Mouse (Mus musculus): ENCODE data around the gene CT030661.1.
"Not testable (repeated sequence)": the region's sequence is repeated elsewhere in the genome, so short reads cannot be mapped to it uniquely, and the experiment has no call there.

CT030661.1 gene

DNA sequence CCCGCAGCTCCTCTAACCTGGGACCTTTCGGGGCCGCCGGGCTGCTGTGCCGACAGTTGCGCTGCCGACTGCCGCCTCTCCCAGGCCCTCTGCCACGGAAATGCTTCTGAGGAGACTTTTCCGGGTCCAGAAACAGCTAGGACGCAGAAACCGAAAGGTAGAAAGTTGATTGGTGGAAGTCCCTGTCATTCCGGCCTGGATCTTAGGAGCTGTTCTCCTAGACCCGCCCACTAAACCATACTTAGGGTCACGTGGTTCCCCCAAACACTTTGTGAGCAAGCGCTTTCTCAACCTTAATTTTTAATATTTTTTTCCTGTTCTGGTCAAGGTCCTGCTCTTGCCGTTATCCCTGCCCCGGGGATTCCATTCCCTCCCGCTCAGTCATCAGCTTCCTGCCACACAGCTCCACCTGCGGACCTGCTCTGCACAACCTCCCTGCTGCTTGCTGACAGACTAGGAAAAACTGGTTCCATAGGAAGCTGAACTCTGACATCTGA, at the start of gene CT030661.1:
CT030661.1 (minus strand) TSS at position 108 of the 497 bp plus-strand sequence.
- DNase-seq (ENCODE audit: low read depth, low spot score): peak; percentile 99

DNA sequence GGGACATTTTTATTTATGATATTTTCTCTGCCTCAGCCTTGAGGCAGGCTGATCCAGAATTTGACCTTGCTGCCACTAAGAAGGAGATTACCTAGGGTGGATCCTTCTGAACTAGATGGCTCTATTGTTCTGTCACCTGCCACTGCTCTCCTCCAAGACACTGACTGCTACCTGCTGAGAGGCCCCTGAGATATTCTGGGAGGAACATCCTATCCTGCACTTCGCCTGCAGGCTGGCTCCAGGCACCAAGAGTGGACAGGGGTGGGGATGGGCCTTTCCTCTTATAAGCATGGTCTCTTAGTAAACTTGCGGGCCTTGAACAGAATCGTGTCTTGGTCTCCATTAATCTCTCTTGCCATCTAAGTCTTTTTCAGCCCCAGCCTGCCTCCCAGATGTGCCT, 49.3 kb upstream of the CT030661.1 start:
- no peak for DNase-seq (ENCODE audit: low read depth, low spot score)

DNA sequence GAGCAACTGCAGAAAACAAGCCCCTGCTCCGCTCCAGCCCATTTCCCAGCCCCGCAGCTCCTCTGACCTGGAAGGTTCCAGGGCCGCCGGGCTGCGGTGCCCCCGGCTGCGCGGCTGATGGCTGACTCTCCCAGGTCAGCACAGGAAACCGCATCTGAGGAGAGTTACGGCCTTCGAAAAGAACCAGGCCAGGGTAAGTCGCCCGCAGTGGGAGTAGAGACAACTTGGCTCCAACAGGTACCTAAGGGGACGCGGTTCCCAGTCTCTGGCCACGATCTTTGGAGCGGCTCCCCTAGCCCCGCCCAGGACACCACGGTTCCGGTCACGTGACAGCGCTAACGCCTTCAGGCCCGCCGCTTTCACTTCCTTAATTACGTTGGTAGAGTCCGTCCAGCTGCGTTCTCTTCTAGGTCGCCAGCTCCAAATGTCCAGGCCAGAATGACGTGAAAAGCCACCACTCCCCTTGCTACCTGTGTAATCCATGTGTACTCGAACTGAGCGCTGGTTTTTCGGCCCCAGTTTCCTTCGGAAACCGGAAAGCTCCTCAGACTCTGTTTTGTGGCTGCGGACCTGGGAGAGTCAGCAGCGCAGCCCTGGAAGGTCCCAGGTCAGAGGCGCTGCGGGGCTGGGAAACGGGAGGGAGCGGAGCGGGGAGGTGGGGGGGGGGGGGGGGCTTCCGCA, 46.6 kb upstream of the CT030661.1 start, which contains the start of the genes Zfp944 and Zfp758:
Zfp944 (minus strand) TSS at position 300 of the 681 bp plus-strand sequence.
Zfp758 (plus strand) TSS at position 353 of the 681 bp plus-strand sequence.
- DNase-seq (ENCODE audit: low read depth, low spot score): peak; percentile 45

GRCm38 (mm10) chr17:22360572-22360971, 45.9 kb upstream of the CT030661.1 start:
- no peak for DNase-seq (ENCODE audit: low read depth, low spot score)

DNA sequence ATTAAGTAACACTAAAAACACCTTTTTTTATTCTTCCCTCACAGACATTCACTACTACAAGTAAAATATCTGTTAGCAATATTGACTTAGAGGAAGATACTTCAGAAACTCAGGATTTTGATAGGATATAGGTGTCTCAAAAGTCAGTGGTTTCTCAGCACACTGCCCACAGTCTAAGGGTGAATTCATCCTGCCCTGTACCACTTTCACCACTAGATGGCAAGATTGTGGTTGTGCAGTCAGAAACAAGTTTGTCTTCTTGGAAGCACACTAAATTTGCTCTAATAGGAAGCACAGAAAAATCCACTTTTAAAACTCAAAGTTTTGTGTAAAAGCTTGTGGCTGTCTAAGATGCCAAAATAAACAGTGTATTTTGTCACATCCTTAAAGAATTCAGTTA, 38.2 kb upstream of the CT030661.1 start:
- peak; percentile 75 for DNase-seq (ENCODE audit: low read depth, low spot score)

DNA sequence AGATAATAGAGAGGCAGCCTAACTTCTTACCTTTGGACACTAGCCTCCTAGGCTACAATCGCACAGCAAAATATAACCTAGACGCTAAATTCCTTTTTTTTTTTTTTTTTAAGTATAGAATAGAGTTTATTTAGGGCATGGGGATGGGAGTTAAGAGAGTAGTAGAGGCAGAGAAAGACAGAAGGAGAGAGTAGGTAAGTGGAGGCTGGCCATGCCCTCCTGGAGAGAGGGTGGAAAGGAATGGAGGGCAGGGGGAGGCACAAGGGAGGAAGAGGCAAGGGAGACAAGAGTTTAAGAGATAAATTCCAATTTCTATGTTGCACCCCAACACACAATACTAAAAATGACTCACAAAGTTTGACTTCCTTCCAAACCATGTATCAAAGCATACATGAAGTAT, 610 bp upstream of the CT030661.1 start:
- not testable (repeated sequence) for DNase-seq (ENCODE audit: low read depth, low spot score)

DNA sequence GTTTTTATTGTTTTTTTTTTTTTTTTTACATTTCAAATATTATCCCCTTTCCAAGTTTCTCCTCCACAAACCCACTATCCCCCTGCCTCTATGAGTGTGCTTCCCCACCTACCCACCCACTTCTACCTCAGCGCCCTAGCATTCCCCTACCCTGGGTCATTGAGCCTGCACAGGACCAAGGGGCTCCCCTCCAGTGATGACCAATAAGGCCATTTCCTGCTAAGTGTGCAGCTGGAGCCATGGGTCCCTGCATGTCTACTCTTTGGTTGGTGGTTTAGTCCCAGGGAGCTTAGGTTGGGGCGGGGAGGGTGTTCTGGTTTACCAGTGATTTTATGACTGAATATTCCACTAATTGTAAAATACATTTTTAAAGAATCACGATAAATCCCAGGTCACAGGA, 418 bp downstream of the CT030661.1 start:
- DNase-seq (ENCODE audit: low read depth, low spot score): peak; percentile 0
